Mouse (Mus musculus) forelimb bud, embryonic 11.5 days (tissue): Measurements from ENCODE around the gene Eya2.
"Not testable (repeated sequence)": the region's sequence is repeated elsewhere in the genome, so short reads cannot be mapped to it uniquely, and the experiment has no call there.

ENCODE experiments used
- DNase-seq: peaks from one replicate; pipeline ENCODE4 v3.0.0-alpha.2; 2012; ENCODE audit warnings: low read depth, low spot score

Eya2 gene

DNA sequence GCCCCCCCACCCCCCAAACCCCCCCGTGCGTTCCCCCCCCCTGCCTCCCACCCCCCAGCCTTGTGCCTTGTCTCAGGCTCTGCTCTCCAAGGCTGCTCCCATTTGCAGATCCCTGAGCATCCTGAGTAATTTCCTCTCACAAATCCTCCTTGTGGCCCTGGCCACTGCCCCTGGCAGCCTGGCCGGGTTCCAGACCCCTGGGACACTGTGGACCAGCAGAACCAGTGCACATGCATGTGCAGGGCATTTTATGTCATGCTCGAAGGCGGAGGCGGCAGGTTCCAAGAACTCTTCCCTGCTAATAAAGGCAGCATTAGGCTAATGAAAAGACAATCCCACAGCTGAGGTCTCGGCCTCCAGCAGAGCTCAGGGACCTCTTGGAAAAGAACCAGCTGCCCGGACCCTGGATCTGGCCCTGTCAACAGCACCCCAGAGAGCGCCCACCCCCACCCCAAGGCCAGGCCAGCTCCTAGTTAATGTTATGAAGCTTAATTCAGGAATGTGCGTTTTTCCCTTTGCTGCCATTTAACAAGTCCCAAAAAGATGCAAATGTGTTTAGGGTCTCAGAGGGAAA lies 174.6 kb downstream of the Eya2 start:
- DNase-seq: no peak

DNA sequence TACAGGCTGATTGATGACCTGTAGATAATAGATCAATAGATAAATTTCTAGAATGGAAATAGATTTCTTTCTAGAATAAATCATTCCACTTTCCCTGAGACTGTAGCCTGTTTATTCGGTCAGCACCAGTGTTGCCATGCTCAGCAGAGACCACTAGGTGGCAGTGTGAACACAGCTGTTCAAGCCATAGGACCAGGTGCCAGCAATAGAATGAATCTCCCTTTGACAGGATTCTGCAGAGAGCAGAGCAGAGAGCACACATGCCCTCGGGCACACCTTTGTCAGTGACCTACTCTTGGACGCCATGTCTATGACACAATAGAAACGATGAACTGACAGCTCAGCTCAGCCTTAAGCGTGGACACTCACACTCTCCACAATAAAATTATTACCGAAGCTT lies 184.1 kb downstream of the Eya2 start:
- peak; percentile 86 for DNase-seq

DNA sequence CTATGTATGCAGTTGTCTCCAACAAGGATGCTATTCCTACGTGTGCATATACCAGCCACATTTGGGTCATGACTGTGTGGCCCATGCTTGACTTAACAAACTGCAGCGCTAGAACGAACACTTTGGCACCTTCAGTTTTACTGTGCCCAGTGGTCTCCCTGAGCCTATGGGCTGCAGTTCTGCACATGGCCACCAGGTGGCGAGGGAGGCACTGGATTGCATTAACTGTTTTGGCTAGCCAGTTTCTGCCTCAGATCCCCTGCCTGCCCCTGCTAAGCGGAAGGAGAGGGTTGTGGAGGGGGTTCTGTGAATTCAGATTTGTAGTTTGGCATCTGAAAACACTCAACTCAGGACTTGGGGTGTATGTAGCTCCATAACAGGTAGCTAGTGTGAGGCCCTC lies 187.5 kb downstream of the Eya2 start:
- DNase-seq: peak; percentile 83

DNA sequence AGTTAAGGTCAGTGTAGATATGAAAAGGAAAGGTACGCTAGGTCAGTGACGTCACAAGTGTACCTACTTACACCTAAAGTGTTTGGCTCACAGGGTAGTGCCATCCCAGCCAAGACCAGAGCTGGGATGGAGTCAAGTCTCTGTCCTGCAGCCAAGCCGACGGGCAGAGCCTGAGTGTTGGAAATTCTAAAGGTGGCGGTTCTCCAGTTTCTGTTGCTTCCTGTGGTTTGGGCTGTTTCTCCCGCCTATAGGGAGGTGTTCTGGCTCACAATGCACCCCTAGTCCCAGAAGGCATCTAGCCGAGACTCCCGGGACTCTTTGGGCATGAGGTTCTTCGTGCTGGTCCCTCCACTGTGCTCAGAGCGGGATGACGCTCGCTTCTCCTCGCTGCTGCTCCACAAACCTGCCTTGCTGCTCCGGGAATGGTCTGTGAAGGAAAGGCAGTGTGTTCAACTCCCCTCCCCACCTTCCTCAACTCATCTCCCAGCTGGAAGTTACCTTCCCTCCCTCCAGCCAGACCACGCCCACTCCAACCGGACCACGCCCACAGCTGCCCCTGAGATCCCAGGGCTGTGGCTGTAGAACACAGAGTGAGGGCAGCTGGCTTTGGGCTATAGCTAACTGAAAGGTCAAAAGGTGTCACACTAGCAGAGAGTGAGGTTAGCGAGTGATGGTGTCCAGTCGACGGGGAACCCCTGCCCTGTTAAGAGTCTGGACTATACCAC lies 190.6 kb downstream of the Eya2 start:
- DNase-seq: no peak

DNA sequence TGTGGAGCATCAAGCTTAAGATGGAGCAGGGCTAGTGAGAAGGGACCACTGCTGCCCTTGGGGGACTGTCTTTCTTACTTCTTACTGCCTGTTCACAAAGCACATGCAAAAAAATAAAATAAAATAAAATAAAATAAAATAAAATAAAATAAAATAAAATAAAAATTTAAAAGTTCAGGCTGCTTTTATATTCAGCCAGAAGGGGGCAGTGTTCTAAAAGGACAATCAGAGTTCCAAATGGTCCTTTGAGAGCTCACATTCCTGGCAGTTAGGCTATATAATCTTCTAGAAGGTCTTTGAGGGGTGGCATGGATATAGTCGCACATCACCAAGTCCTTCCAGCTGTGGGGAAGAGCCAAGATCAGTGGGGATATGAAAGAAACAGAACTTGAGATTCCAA lies 191.6 kb downstream of the Eya2 start:
- DNase-seq: no peak

DNA sequence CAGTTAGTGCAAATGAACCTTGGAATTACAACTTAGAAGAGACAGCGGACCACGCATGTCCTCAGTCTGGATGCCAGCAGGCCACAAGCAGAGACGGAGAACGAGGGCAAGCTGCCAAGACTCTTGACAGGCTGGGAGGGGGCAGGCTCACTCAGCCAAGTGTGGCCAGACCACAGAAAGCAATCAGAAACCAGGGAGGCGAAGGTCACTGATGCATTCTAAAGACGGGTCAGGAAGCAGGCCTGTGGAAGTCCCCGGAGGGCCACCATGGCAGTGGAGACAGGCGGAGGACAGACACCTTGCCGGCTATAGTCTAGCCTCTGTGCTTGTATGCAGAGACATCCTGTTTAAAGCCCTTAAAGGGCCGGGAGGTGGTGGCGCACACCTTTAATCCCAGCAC lies 193.2 kb downstream of the Eya2 start:
- DNase-seq: no peak

DNA sequence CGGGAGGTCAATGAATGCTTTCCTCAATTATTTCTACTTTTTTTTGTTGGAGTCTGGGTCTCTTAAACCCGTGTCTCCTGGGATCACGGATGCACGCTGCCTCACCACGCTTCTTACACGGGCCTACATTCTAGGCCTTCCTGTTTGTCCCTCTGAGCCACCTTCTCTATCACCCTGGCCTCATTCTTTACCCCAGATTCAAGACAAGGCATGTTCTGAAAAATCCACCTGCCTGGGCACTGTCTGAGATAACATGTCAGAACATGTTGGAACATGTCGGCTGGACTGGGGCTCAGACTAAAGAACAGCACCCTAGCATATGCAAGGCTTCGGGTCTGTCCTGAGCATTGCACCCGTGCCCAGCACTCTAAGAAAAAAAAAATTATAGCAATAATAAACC lies 194.0 kb downstream of the Eya2 start:
- no peak for DNase-seq

DNA sequence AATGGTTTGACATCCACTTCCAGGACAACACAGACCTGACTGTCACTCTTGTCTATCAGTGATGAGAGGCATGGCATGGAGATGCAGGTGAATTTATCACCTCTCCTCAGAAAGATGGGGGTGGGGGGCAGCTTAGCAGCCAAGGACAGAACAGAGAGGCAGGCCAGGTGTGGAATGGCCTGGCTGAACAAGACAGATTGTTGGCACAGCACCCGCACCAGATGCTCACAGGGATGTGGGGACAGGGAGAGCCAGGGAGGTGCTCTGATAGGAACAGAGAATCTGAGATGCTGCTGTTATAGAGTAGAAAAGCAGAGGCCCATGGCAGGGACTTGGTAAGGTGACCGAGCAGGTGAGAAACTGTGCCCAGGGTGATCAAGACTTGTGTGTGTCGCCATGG lies 194.8 kb downstream of the Eya2 start:
- no peak for DNase-seq

DNA sequence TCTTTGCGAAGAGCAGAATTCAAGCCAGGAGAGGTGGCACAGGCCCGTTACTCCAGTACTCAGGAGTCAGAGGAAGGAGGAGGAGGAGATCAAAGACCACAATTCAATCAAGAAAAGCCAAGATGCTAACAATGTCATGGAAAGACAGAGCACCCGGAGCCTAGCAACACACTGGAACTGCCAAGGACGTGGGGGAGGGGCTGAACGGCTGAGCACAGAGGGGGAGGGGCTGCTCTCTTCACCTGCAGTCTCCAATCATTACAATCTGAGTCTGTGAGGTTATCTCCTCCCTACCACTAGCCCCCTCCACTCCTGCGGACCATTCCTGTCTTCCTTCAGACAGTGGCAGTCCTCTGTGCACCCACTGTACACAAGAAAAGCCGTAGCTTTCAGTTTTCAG lies 196.2 kb downstream of the Eya2 start:
- DNase-seq: no peak

DNA sequence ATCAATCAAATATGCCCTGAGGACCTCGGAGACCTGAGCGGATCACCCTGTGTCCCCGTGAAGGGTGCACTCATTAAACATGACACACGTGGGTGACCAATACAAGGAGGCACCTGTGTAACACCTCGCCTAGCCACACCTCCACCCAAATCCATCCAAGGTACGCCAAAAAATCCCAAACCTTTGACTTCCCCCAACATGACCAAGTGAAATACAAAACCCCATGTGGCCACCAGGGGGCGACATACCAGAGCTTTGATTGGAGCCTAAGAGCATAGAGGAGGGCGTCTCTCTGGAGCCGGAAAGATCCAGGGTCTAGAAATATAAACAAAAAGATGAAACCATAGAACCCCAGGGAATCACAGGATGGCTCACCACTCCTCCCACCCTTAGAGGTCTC lies 196.8 kb downstream of the Eya2 start:
- DNase-seq: peak; percentile 56

DNA sequence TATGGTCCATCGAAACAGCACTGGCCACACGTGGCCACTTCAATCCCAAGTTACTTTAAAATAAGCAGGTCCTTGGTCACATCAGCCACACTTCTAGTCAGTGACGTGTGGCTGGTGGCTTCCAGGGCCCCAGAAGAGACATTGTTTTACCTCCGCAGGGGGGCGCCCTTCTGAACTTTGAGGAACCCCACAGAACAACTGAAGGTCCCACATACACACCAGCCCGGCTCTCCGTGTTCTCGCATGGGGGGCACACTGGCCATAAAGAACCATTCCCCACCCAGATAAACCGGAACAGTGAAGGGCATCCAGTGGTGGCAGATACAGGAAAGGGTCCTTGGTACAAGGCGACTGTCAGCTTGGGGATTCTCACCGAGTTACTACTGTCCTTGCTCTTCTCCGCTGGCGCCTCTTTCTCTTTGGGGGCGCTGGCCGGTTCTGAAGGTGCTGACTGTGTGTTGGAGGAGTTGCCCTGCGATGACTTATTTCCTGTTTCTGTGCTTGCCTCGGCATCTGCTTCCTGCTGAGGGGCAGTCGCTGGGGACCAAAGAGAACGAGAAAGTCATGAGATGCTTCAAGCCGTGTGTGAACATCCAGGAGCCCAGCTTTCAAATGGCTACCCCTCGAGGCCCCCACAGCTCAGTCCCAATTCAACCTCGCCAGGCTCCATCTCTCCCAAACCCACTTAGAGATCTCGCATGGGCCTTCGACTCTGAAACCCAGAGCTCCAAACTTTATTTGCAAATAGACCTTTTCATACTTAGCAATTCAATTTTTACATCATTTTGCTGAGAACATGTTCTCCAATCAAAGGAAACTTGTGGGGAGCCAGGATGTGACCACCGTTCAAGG lies 197.8 kb downstream of the Eya2 start:
- DNase-seq: no peak

DNA sequence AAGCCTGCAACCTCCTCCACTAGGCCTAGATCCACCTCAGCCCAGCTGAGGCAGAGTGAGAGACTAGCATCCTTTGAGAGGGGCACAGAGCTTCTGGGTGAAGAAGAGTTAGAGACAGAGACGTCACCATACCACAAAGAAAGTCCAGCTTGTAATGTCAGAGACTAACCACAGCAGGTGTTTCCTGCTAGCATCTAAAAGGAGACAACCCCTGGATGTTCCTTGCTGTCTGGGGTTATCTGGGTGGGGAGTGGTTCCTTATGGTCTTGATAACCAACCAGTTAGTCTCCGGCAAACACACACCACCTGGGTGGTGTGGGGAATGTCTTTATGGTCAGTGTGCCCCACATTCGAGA lies 198.4 kb downstream of the Eya2 start:
- no peak for DNase-seq

DNA sequence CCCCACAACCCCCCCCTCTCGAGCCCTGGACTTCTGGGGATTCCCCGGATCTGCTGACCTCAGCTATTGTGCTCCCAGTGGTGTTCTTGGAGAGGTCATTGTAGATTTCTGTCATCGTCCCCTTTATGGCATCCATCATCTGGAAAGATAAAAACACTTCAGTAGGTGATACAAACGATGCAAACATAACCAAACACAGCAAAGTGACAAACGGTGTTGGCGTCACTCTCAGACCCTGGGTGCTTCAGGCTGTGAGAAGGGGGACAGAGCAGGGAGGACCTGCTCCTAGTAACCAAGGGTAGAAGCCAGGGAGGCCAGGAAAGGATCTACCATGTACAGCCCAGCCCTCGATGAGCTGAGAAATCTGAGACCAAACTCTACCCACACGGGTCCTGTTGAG lies 203.0 kb downstream of the Eya2 start:
- DNase-seq: no peak

DNA sequence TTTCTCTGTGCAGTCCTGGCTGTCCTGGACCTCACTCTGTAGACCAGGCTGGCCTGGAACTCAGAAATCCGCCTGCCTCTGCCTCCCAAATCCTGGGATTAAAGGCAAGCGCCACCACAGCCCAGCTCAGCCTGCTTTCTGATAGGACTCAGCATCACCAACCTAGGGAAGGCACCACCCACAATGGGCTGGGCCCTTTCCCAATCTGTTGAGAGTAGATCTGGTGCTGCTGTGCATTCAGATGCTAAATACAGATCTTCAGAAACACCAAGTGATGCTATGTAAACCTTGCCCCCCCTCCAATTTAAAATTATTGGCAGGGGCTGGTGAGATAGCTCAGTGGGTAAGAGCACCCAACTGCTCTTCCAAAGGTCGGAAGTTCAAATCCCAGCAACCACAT lies 205.3 kb downstream of the Eya2 start:
- not testable (repeated sequence) for DNase-seq

DNA sequence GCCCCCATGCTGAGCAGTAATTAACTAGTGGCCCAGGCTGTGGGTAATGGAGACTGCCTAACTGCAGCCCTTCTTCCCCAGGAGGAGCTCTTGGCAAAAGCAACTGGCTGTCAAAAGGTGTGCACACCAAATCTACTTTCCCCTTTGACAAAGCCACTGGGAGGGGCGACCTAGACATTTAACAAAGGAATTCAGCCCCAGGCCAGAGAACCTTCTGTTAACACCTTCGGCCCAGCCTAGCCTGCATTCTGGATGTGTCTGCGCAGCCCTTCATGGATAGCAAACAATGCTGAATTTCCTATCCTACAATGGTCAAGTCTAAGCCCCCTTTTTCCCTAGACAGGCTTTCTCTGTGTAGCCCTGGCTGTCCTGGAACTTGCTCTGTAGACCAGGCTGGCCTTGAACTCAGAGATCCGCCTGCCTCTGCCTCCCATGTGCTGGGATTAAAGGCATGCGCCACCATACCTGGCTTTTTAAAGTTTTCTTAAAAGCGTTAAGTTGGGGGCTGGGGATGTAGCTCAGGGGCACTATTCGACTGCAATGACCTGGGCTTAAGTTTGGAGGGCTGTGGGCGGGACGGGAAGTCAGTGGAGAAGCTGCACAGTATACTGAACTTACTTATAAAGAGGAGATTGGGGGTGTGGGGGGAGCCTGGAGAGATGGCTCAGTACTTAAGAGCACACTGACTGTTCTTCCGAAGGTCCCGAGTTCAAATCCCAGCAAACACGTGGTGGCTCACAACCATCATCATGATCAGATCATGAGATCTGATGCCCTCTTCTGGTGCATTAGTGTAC lies 213.5 kb downstream of the Eya2 start:
- no peak for DNase-seq

DNA sequence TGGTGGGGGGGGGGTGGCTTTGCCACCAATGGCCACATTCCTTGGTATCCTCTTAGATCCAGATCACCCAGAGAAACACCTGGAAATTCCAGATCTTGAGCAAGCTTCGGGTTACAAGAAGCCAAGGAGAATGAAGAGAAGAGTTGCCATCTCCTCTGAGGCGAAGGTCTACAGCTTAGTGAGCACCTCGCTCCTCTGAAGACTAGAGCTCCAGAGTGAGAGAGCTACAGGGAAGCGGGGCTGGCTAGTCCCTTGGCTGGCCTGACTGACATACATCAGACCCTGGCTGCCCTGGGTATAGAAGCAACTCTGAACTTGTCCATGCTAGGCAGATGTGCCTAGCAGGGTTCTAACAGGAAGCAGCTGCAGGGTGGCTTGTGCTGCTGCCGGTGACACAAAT lies 214.3 kb downstream of the Eya2 start:
- no peak for DNase-seq

DNA sequence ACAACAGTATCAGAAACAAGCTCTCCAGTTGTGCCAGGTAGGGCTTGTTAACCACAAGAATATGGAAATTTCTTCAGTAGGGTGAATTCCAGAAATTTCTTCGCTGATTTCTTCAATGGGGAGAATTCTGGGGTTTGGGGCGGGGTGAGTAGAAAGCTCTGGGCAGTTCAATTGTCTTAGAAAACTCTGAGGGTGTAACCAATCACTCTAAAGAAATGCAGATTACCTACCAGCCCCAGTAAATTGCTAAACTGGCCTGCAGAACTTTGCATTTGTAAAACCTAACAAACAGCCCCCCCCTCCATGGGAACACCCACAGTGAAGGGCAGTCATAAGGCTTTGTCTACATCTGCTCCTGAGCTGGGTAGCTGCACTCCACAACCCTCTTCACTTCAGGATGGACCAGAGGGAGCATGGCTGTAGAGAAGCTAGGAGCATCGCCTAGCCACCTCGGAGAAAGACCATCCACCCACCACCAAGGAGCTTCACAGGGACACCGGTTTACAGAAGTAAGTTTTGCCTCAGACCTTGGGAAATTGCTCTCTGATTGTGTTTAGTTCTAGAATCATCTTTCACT lies 215.2 kb downstream of the Eya2 start:
- DNase-seq: no peak

DNA sequence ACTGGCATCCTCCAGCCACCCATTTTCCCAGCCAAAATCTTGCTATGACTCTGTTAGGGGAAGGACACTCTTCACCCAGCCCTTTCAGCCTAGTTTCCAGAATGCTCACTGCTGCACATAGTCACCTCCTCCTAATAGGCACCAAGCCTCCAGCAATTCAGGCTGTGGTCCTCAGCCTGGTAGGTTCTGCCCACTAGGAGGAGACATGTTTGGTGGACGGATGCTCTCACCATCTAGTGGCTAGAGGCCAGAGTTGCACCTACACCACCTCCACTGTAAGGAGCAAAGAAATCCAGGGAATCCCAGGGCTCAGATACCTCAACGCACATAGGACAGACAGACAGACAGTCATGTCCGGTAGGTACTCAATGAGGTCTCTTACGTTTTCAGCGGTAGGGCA lies 216.7 kb downstream of the Eya2 start:
- DNase-seq: peak; percentile 35

DNA sequence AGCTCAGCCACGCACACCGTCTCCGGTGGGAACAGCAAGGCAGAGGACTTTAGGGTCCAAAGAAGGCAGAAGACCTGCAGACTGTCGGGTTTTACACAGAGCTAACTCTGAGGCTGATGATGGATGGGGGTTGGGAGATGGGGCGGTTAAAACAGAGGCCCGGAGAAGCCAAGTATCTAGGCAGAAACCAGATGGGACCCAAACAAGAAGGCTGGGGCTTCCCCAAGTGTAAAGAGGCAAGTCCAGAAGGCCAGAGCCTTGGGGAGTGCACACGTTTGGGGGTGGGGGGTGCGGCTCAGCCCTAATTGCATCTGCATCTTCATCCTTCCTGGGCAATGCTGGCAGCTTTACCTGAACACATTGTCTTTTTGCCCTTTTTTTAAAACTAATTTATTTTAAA lies 218.1 kb downstream of the Eya2 start:
- DNase-seq: no peak

DNA sequence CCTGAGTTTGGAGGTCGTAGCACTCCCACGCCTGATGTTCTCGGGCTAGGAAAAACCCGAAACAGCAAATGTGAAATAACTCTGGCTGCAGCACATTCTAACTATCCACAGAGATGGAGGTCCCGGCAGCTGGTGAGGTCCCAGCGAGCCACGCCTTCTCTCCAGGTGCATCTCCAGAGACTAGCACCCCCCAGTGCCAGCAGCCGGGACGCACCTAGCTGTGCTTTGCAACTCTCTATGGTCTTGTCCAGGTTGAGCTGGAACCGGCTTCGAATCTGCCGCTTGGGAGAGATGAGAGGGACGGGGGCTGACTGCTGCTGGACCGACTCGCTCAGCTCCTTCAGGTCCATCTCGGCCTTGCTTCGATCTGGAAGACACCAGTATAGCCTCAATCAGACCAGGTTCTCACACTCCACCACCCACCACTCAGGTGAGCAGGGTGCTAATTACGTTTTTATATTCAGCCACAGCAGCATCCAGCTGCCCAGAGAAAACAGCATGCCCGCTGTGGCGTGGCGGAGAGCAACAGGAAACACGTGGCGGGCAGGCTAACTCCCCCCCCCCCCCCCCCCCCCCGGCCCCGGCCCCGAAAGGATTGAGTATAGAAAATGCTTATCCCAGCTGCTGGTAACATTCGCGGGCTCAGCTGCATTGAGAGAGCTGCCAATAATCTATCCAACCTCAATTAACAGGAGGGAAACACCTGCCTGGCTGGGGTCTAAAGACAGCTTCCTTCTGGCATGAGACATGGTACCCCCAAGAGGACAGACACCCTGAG lies 220.5 kb downstream of the Eya2 start:
- no peak for DNase-seq

DNA sequence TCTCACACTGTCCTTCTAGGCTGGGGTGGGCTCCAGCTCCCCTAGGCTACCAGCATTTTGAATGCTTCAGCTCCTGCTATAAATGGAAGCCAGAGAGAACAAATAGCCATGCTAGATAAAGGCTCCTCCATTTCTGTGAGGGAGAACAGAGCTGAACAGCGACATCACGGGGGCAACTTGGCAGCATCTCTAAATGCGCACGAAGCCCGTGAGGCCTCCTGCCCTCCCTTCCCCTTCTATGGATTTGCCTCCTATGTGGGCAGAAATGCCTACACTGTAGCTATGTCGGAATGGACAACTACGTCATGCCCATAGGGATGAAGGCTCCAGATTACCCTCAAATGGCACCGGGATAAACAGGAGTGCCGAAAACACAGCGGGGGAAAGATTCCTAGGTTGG lies 222.6 kb downstream of the Eya2 start:
- no peak for DNase-seq
